Mouse (Mus musculus) midbrain, embryonic 16.5 days (tissue): ENCODE data around the gene Lrrc36. TPM values are rescaled to one million over a fixed set of nuclear protein-coding genes. Genes with fewer than 3 reads are reported as not detected.

Experiments used
- ATAC-seq: fragments of 200-750 bp; cut with Nextera tagmentation; 2 replicates; pipeline ENCODE4 v1.8.0; 2017; ENCODE audit warnings: moderate TSS enrichment
- H3K27ac ChIP-seq: fragments of 300-500 bp; sonication (generic); 2 replicates; pipeline ENCODE4 v1.5.1; 2014; ENCODE audit warnings: mild to moderate bottlenecking, low read length, mixed read lengths
- H3K27me3 ChIP-seq: fragments of 300-500 bp; sonication (generic); 2 replicates; pipeline ENCODE4 v1.6.1; 2014; ENCODE audit warnings: low read depth, low read length, mixed read lengths; ENCODE audit not compliant: control insufficient read depth, insufficient read depth
- H3K36me3 ChIP-seq: fragments of 300-500 bp; sonication (generic); 2 replicates; pipeline ENCODE4 v1.6.1; 2014; ENCODE audit warnings: mild to moderate bottlenecking, low read length, moderate library complexity, mixed read lengths; ENCODE audit not compliant: control insufficient read depth, insufficient read depth
- H3K4me1 ChIP-seq: fragments of 300-500 bp; sonication (generic); 2 replicates; pipeline ENCODE4 v1.6.1; 2014; ENCODE audit warnings: mild to moderate bottlenecking, low read length, mixed read lengths; ENCODE audit not compliant: control insufficient read depth, insufficient read depth
- H3K4me2 ChIP-seq: fragments of 300-500 bp; sonication (generic); 2 replicates; pipeline ENCODE4 v1.6.1; 2014; ENCODE audit warnings: mild to moderate bottlenecking, low read length, mixed read lengths
- H3K4me3 ChIP-seq: fragments of 300-500 bp; sonication (generic); 2 replicates; pipeline ENCODE4 v1.5.1; 2014; ENCODE audit warnings: low read depth, mild to moderate bottlenecking, low read length, moderate library complexity, mixed read lengths
- H3K9ac ChIP-seq: fragments of 300-500 bp; sonication (generic); 2 replicates; pipeline ENCODE4 v1.6.1; 2014; ENCODE audit warnings: low read depth, low read length, mixed read lengths
- H3K9me3 ChIP-seq: fragments of 300-500 bp; sonication (generic); replicated peaks from 2 replicates; pipeline ENCODE4 v1.6.1; 2014; ENCODE audit warnings: mild to moderate bottlenecking, low read length, mixed read lengths; ENCODE audit not compliant: control insufficient read depth, poor library complexity, severe bottlenecking
- WGBS: fragments of 180-500 bp; shearing (Covaris S2); extraction: QIAGEN DNeasy Blood & Tissue Kit; methylation state at CpG from one replicate; pipeline ENCODE4 v1.1.7; 2014; 5-methylcytosine and 5-hydroxymethylcytosine counted together
- polyA plus RNA-seq: library from polyadenylated mRNA; unstranded; fragments of >200 nt; fragmentation: Nextera tagmentation; extraction: Ambion mirVana; gene quantifications from 2 replicates; pipeline ENCODE4 v1.2.1, GENCODE M21; 2015

Gene Lrrc36
- 0.85 and 0.89 TPM in 2 replicates for polyA plus RNA-seq

- Histone ChIP-seq H3K4me3 (peak within 1 kb of the TSS; percentile 34), H3K9me3 (no peaks in the 10 kb centered on the region), H3K4me1 (peaks cover 6% of the 10 kb centered on the region), H3K27me3 (no peaks in the 10 kb centered on the region), H3K36me3 (no peaks in the 10 kb centered on the region), H3K27ac (no peak within 1 kb of the TSS), H3K9ac (peak within 1 kb of the TSS; percentile 43; the same call in 1 of the 2 replicates), H3K4me2 (peak within 1 kb of the TSS; percentile 66)
- peak; percentile 62 for ATAC-seq
- WGBS, result 2% methylated on average over 28 of the region's 34 CpGs
These were observed at the start of gene Lrrc36, which contains the start of gene Kctd19 for GRCm38 (mm10) chr8:105413391-105413790. Lrrc36 (plus strand) TSS chr8:105413571. Kctd19 (minus strand) TSS chr8:105413502.

GRCm38 (mm10) chr8:105367107-105367506 lies 46.3 kb upstream of the Lrrc36 start:
- no peaks in the 10 kb centered on the region for H3K9me3 ChIP-seq
- peaks cover 20% of the 10 kb centered on the region; the same call in 1 of the 2 replicates for H3K36me3 ChIP-seq
- no peaks in the 10 kb centered on the region for H3K4me1 ChIP-seq
- H3K27ac ChIP-seq, result no peak overlapping the region
- no peaks in the 10 kb centered on the region for H3K27me3 ChIP-seq
- H3K9ac ChIP-seq, result no peak overlapping the region
- no peak overlapping the region for H3K4me3 ChIP-seq
- no peak for ATAC-seq
- H3K4me2 ChIP-seq, result no peak overlapping the region
- 72% methylated on average over 2 of the region's 2 CpGs for WGBS

- H3K27me3 ChIP-seq, result no peaks in the 10 kb centered on the region
- H3K27ac ChIP-seq, result no peak overlapping the region
- ATAC-seq, result no peak
- peaks cover 3% of the 10 kb centered on the region for H3K9me3 ChIP-seq
- H3K4me2 ChIP-seq, result no peak overlapping the region
- peaks cover 6% of the 10 kb centered on the region; the same call in 1 of the 2 replicates for H3K4me1 ChIP-seq
- no peak overlapping the region for H3K4me3 ChIP-seq
- H3K36me3 ChIP-seq, result 0 out of 2 replicates have a peak, but pooled peaks cover 4% of the 10 kb centered on the region
- no peak overlapping the region for H3K9ac ChIP-seq
- WGBS, result 84% methylated on average over 9 of the region's 9 CpGs
These were observed 40.9 kb upstream of the Lrrc36 start for GRCm38 (mm10) chr8:105372473-105372872.

GRCm38 (mm10) chr8:105373032-105373431 lies 40.3 kb upstream of the Lrrc36 start, which contains the start of gene Plekhg4:
Plekhg4 (plus strand) TSS chr8:105373274.
- H3K4me2 ChIP-seq, result no peak within 1 kb of the TSS
- peaks cover 6% of the 10 kb centered on the region; the same call in 1 of the 2 replicates for H3K4me1 ChIP-seq
- H3K36me3 ChIP-seq, result 0 out of 2 replicates have a peak, but pooled peaks cover 4% of the 10 kb centered on the region
- 64% methylated on average over 2 of the region's 2 CpGs for WGBS
- no peak within 1 kb of the TSS for H3K9ac ChIP-seq
- no peak for ATAC-seq
- no peak within 1 kb of the TSS for H3K27ac ChIP-seq
- H3K4me3 ChIP-seq, result no peak within 1 kb of the TSS
- H3K27me3 ChIP-seq, result no peaks in the 10 kb centered on the region
- peaks cover 3% of the 10 kb centered on the region for H3K9me3 ChIP-seq

- Histone ChIP-seq H3K27me3 (no peaks in the 10 kb centered on the region), H3K4me1 (peaks cover 6% of the 10 kb centered on the region; the same call in 1 of the 2 replicates), H3K4me2 (peak overlapping the region; percentile 49), H3K4me3 (0 out of 2 replicates have a peak overlapping the region, but pooled peaks have one; percentile 2), H3K9me3 (peaks cover 3% of the 10 kb centered on the region), H3K27ac (no peak overlapping the region), H3K36me3 (0 out of 2 replicates have a peak, but pooled peaks cover 2% of the 10 kb centered on the region), H3K9ac (no peak overlapping the region; the same call in 1 of the 2 replicates)
- ATAC-seq, result no peak
- WGBS, result 29% methylated on average over 31 of the region's 33 CpGs
These were observed 38.8 kb upstream of the Lrrc36 start for GRCm38 (mm10) chr8:105374513-105374966.

GRCm38 (mm10) chr8:105378673-105379072 lies 34.7 kb upstream of the Lrrc36 start:
- no peak for ATAC-seq
- Histone ChIP-seq H3K9ac (no peak overlapping the region), H3K4me3 (no peak overlapping the region), H3K4me2 (no peak overlapping the region), H3K27ac (no peak overlapping the region), H3K27me3 (no peaks in the 10 kb centered on the region), H3K9me3 (peaks cover 3% of the 10 kb centered on the region), H3K36me3 (no peaks in the 10 kb centered on the region), H3K4me1 (peaks cover 6% of the 10 kb centered on the region; the same call in 1 of the 2 replicates)
- 66% methylated on average over 19 of the region's 19 CpGs for WGBS

- H3K27me3 ChIP-seq, result no peaks in the 10 kb centered on the region
- no peak overlapping the region for H3K4me3 ChIP-seq
- no peaks in the 10 kb centered on the region for H3K36me3 ChIP-seq
- ATAC-seq, result no peak
- H3K4me1 ChIP-seq, result peaks cover 4% of the 10 kb centered on the region; the same call in 1 of the 2 replicates
- H3K9me3 ChIP-seq, result no peaks in the 10 kb centered on the region
- no peak overlapping the region for H3K4me2 ChIP-seq
- 87% methylated on average over 12 of the region's 12 CpGs for WGBS
- no peak overlapping the region for H3K9ac ChIP-seq
- H3K27ac ChIP-seq, result no peak overlapping the region
These were observed 33.1 kb upstream of the Lrrc36 start for GRCm38 (mm10) chr8:105380308-105380707.

GRCm38 (mm10) chr8:105384070-105384469 lies 29.3 kb upstream of the Lrrc36 start:
- H3K27me3 ChIP-seq, result no peaks in the 10 kb centered on the region
- no peaks in the 10 kb centered on the region for H3K9me3 ChIP-seq
- H3K9ac ChIP-seq, result no peak overlapping the region
- no peak for ATAC-seq
- H3K36me3 ChIP-seq, result no peaks in the 10 kb centered on the region
- H3K4me1 ChIP-seq, result no peaks in the 10 kb centered on the region
- H3K4me3 ChIP-seq, result no peak overlapping the region
- WGBS, result 95% methylated on average over 2 of the region's 2 CpGs
- no peak overlapping the region for H3K27ac ChIP-seq
- no peak overlapping the region for H3K4me2 ChIP-seq

- 71% methylated on average over 1 of the region's 1 CpGs for WGBS
- ATAC-seq, result no peak
These were observed 26.2 kb upstream of the Lrrc36 start for GRCm38 (mm10) chr8:105387151-105387550.

More at GRCm38 (mm10) chr8:105387151-105387550, 26.2 kb upstream of the Lrrc36 start:
- Histone ChIP-seq H3K36me3 (no peaks in the 10 kb centered on the region), H3K27me3 (no peaks in the 10 kb centered on the region), H3K4me3 (no peak overlapping the region), H3K4me2 (no peak overlapping the region), H3K9me3 (no peaks in the 10 kb centered on the region), H3K9ac (no peak overlapping the region), H3K4me1 (no peaks in the 10 kb centered on the region), H3K27ac (no peak overlapping the region)
